Mouse (Mus musculus): Measurements from ENCODE around the gene Gmeb2.

GRCm38 (mm10) chr2:181218881-181219485 is 68.9 kb downstream of the Gmeb2 start:
- TF ChIP-seq CTCF (IDR thresholded peaks at IDR 0.05; ENCODE audit: borderline replicate concordance, extremely low read depth, insufficient read depth, insufficient read length) (no peak), POLR2A (IDR thresholded peaks at IDR 0.05; ENCODE audit: borderline replicate concordance, extremely low read depth, insufficient read depth, insufficient read length, poor library complexity, severe bottlenecking) (no peak)

All from brain, embryonic 14.5 days (tissue).